Mouse (Mus musculus) ES-Bruce4 (cell line): ENCODE data around the gene Cerk.

Experiments
- CTCF ChIP-seq: IDR thresholded peaks from one replicate; pipeline ENCODE4 v1.8.1; 2011; ENCODE audit warnings: low read depth, low read length
- EP300 ChIP-seq: IDR thresholded peaks from 2 replicates; pipeline ENCODE4 v1.6.1; 2011; ENCODE audit warnings: low read depth, low read length; ENCODE audit not compliant: insufficient read depth
- POLR2A ChIP-seq: IDR thresholded peaks from one replicate; pipeline ENCODE4 v1.8.1; 2011; ENCODE audit warnings: low read length; ENCODE audit not compliant: insufficient read depth

DNA sequence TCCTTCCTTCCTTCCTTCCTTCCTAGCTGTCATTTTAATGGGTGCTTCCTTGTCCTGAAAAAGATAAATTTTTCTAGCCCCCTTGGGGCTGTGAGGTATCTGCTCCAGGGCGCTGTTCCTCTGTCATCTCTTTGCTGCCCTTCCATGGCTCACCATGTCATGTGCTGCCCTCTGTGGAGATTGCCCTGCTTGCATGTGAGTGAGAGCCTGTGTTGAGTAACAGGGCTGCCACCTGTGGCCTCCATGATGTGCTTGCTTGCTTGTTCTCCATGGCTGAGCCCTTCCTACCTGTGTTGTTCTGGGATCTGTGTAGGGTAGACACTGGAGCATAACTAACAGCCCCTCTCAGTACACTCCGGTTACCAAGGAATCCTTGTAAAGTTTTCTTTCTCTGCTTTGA, 41.0 kb upstream of the Cerk start:
- TF ChIP-seq POLR2A (no peak), CTCF (no peak), EP300 (no peak)
